Mouse (Mus musculus) forebrain, postnatal 0 days (tissue): Measurements from ENCODE around the gene Yeats2. TPM values are rescaled to one million over a fixed set of nuclear protein-coding genes. Genes with fewer than 3 reads are reported as not detected.

Experiments used
- ATAC-seq: fragments of 200-750 bp; cut with Nextera tagmentation; 2 replicates; pipeline ENCODE4 v1.8.0; 2017; ENCODE audit warnings: mild to moderate bottlenecking, moderate library complexity
- DNase-seq: peaks from one replicate; pipeline ENCODE4 v3.0.0-alpha.2; 2015
- H3K27ac ChIP-seq: fragments of 300-500 bp; sonication (generic); 2 replicates; pipeline ENCODE4 v1.5.1; 2014; ENCODE audit warnings: low read depth, mild to moderate bottlenecking, antibody characterized with exemption, low read length, moderate library complexity, mixed read lengths
- H3K27me3 ChIP-seq: fragments of 300-500 bp; sonication (generic); 2 replicates; pipeline ENCODE4 v1.6.1; 2014; ENCODE audit warnings: mild to moderate bottlenecking, low read length, mixed read lengths; ENCODE audit not compliant: insufficient read depth
- H3K36me3 ChIP-seq: fragments of 300-500 bp; sonication (generic); 2 replicates; pipeline ENCODE4 v1.6.1; 2014; ENCODE audit warnings: mild to moderate bottlenecking, moderate library complexity; ENCODE audit not compliant: insufficient read depth
- H3K4me1 ChIP-seq: fragments of 300-500 bp; sonication (generic); 2 replicates; pipeline ENCODE4 v1.6.1; 2014; ENCODE audit warnings: antibody characterized with exemption; ENCODE audit not compliant: insufficient read depth
- H3K4me2 ChIP-seq: fragments of 300-500 bp; sonication (generic); 2 replicates; pipeline ENCODE4 v1.6.1; 2014; ENCODE audit warnings: low read depth, mild to moderate bottlenecking, moderate library complexity
- H3K4me3 ChIP-seq: fragments of 300-500 bp; sonication (generic); 2 replicates; pipeline ENCODE4 v1.5.1; 2014; ENCODE audit warnings: low read depth, low read length, mixed read lengths
- H3K9ac ChIP-seq: fragments of 300-500 bp; sonication (generic); 2 replicates; pipeline ENCODE4 v1.6.1; 2014; ENCODE audit warnings: mild to moderate bottlenecking
- H3K9me3 ChIP-seq: fragments of 300-500 bp; sonication (generic); 2 replicates; pipeline ENCODE4 v1.6.1; 2016; ENCODE audit warnings: low read length
- CTCF ChIP-seq: sonication (generic); IDR thresholded peaks from 2 replicates; pipeline ENCODE4 v1.5.1; 2016; ENCODE audit warnings: antibody characterized with exemption, control low read depth, low read depth
- WGBS: fragments of 180-500 bp; shearing (Covaris S2); extraction: QIAGEN DNeasy Blood & Tissue Kit; methylation state at CpG from one replicate; pipeline ENCODE4 v1.1.7; 2014; 5-methylcytosine and 5-hydroxymethylcytosine counted together
- polyA plus RNA-seq: library from polyadenylated mRNA; unstranded; fragments of >200 nt; fragmentation: Nextera tagmentation; extraction: Ambion mirVana; gene quantifications from 2 replicates; pipeline ENCODE4 v1.2.1, GENCODE M21; 2015
- total RNA-seq: library from RNA; depleted of rRNA; stranded (reverse); fragments of >200 nt; gene quantifications from 2 replicates; pipeline ENCODE4 v1.2.3, GENCODE M21; 2014; rRNA removed

Gene Yeats2
- total RNA-seq = 36.0 and 43.9 TPM in 2 replicates
- 5.6 and 10.1 TPM in 2 replicates for polyA plus RNA-seq

- H3K4me1 ChIP-seq = 0 out of 2 replicates have a peak, but pooled peaks cover 3% of the 10 kb centered on the region
- H3K4me3 ChIP-seq = peak within 1 kb of the TSS; percentile 84
- peak; percentile 96 for ATAC-seq
- peak within 1 kb of the TSS; percentile 55 for H3K4me2 ChIP-seq
- peak within 1 kb of the TSS; percentile 92 for H3K9ac ChIP-seq
- 6% methylated on average over 82 of the region's 92 CpGs for WGBS
- no peaks in the 10 kb centered on the region for H3K36me3 ChIP-seq
- H3K27ac ChIP-seq = peak within 1 kb of the TSS; percentile 97
- no peaks in the 10 kb centered on the region for H3K9me3 ChIP-seq
- DNase-seq = peak; percentile 89
- no peaks in the 10 kb centered on the region for H3K27me3 ChIP-seq
- peak; percentile 48 for TF ChIP-seq CTCF
These were observed at the start of gene Yeats2 for GRCm38 (mm10) chr16:20140772-20141531. Yeats2 (plus strand) TSS chr16:20141063.

GRCm38 (mm10) chr16:20095966-20096365 is 44.9 kb upstream of the Yeats2 start:
- Histone ChIP-seq H3K9me3 (no peaks in the 10 kb centered on the region), H3K27me3 (no peaks in the 10 kb centered on the region), H3K4me2 (no peak overlapping the region), H3K27ac (no peak overlapping the region), H3K36me3 (no peaks in the 10 kb centered on the region), H3K4me1 (no peaks in the 10 kb centered on the region), H3K9ac (no peak overlapping the region), H3K4me3 (no peak overlapping the region)
- ATAC-seq (no peak), DNase-seq (no peak)
- 76% methylated on average over 2 of the region's 2 CpGs for WGBS
- peak; percentile 47 for TF ChIP-seq CTCF

GRCm38 (mm10) chr16:20097069-20097710 is 43.7 kb upstream of the Yeats2 start, which contains the start of gene Klhl24:
Klhl24 (plus strand) TSS chr16:20097542.
- peak; percentile 97 for ATAC-seq
- H3K4me2 ChIP-seq = peak within 1 kb of the TSS; percentile 64
- 2% methylated on average over 29 of the region's 29 CpGs for WGBS

GRCm38 (mm10) chr16:20097711-20098374 is 43.0 kb upstream of the Yeats2 start:
- Histone ChIP-seq H3K4me2 (peak overlapping the region; percentile 64), H3K4me1 (no peaks in the 10 kb centered on the region), H3K36me3 (no peaks in the 10 kb centered on the region), H3K9me3 (peaks cover 2% of the 10 kb centered on the region; the same call in 1 of the 2 replicates), H3K27me3 (no peaks in the 10 kb centered on the region), H3K27ac (peak overlapping the region; percentile 98), H3K4me3 (peak overlapping the region; percentile 77), H3K9ac (peak overlapping the region; percentile 95)
- under 1% methylated on average over 61 of the region's 61 CpGs for WGBS
- no peak for TF ChIP-seq CTCF
- DNase-seq (peak; percentile 85), ATAC-seq (peak; percentile 81)

More at GRCm38 (mm10) chr16:20097069-20097710, 43.7 kb upstream of the Yeats2 start, which contains the start of gene Klhl24:
- TF ChIP-seq CTCF = peak; percentile 72
- no peaks in the 10 kb centered on the region for H3K36me3 ChIP-seq
- H3K27me3 ChIP-seq = no peaks in the 10 kb centered on the region
- peak; percentile 98 for DNase-seq
- peak within 1 kb of the TSS; percentile 77 for H3K4me3 ChIP-seq
- no peaks in the 10 kb centered on the region for H3K9me3 ChIP-seq
- no peaks in the 10 kb centered on the region for H3K4me1 ChIP-seq
- peak within 1 kb of the TSS; percentile 98 for H3K27ac ChIP-seq
- H3K9ac ChIP-seq = peak within 1 kb of the TSS; percentile 95

GRCm38 (mm10) chr16:20098375-20098727 is 42.5 kb upstream of the Yeats2 start:
- WGBS = 6% methylated on average over 4 of the region's 4 CpGs
- Histone ChIP-seq H3K36me3 (peaks cover 3% of the 10 kb centered on the region; the same call in 1 of the 2 replicates), H3K9ac (peak overlapping the region; percentile 95), H3K4me3 (peak overlapping the region; percentile 77), H3K4me2 (peak overlapping the region; percentile 64), H3K27ac (peak overlapping the region; percentile 98), H3K27me3 (no peaks in the 10 kb centered on the region), H3K4me1 (no peaks in the 10 kb centered on the region), H3K9me3 (peaks cover 6% of the 10 kb centered on the region; the same call in 1 of the 2 replicates)
- ATAC-seq = no peak
- TF ChIP-seq CTCF = no peak
- DNase-seq = no peak

- no peak for DNase-seq
- H3K4me3 ChIP-seq = peak overlapping the region; percentile 77; the same call in 1 of the 2 replicates
These were observed 41.8 kb upstream of the Yeats2 start for GRCm38 (mm10) chr16:20098866-20099629.

More at GRCm38 (mm10) chr16:20098866-20099629, 41.8 kb upstream of the Yeats2 start:
- peak; percentile 21; the same call in 1 of the 2 replicates for TF ChIP-seq CTCF
- Histone ChIP-seq H3K36me3 (peaks cover 7% of the 10 kb centered on the region; the same call in 1 of the 2 replicates), H3K27ac (no peak overlapping the region), H3K4me2 (peak overlapping the region; percentile 64), H3K9ac (no peak overlapping the region), H3K4me1 (no peaks in the 10 kb centered on the region), H3K27me3 (no peaks in the 10 kb centered on the region), H3K9me3 (peaks cover 12% of the 10 kb centered on the region; the same call in 1 of the 2 replicates)
- ATAC-seq = no peak
- WGBS = 92% methylated on average over 6 of the region's 6 CpGs
